Mouse (Mus musculus): ENCODE results near the gene Zfp867. TPM values are rescaled to one million over a fixed set of nuclear protein-coding genes. Genes with fewer than 3 reads are reported as not detected.

The Zfp867 gene
- polyA plus RNA-seq (2015; fragmentation: Nextera tagmentation; extraction: Ambion mirVana), result 7.3 and 7.4 TPM in 2 replicates

GRCm38 (mm10) chr11:59472326-59472677, at the start of gene Zfp867:
Gene Zfp867 (minus strand): TSS chr11:59472474.
- Histone ChIP-seq H3K4me2 (replicated peaks; ENCODE audit: low read depth, low read length) (peak within 1 kb of the TSS; percentile 73), H3K4me1 (ENCODE audit: insufficient read depth, low read depth, low read length) (peaks cover 5% of the 10 kb centered on the region; the same call in 1 of the 2 replicates), H3K27me3 (replicated peaks; ENCODE audit: insufficient read depth, low read length) (no peaks in the 10 kb centered on the region), H3K9me3 (ENCODE audit: low read length) (no peaks in the 10 kb centered on the region), H3K9ac (replicated peaks; ENCODE audit: low read depth) (peak within 1 kb of the TSS; percentile 84), H3K27ac (ENCODE audit: low read length) (peak within 1 kb of the TSS; percentile 76), H3K36me3 (ENCODE audit: insufficient read depth, low read length) (no peaks in the 10 kb centered on the region), H3K4me3 (ENCODE audit: low read depth, low read length) (peak within 1 kb of the TSS; percentile 69)
- TF ChIP-seq CTCF (IDR thresholded peaks at IDR 0.05), result no peak
- TF ChIP-seq EP300 (IDR thresholded peaks at IDR 0.05), result no peak
- DNase-seq (ENCODE audit: low spot score) (peak; percentile 95), ATAC-seq (peak; percentile 95)
- 0% methylated on average over 19 of the region's 19 CpGs for WGBS

- TF ChIP-seq EP300 (IDR thresholded peaks at IDR 0.05) (no peak), CTCF (IDR thresholded peaks at IDR 0.05) (no peak)
- DNase-seq (ENCODE audit: low spot score) (no peak), ATAC-seq (no peak)
- no peak overlapping the region for H3K4me3 ChIP-seq (ENCODE audit: low read depth, low read length)
- no peaks in the 10 kb centered on the region for H3K27me3 ChIP-seq (replicated peaks; ENCODE audit: insufficient read depth, low read length)
- no peak overlapping the region for H3K9ac ChIP-seq (replicated peaks; ENCODE audit: low read depth)
- H3K27ac ChIP-seq (ENCODE audit: low read length), result no peak overlapping the region
- H3K4me2 ChIP-seq (replicated peaks; ENCODE audit: low read depth, low read length), result no peak overlapping the region
- H3K9me3 ChIP-seq (ENCODE audit: low read length), result no peaks in the 10 kb centered on the region
- no peaks in the 10 kb centered on the region for H3K36me3 ChIP-seq (ENCODE audit: insufficient read depth, low read length)
- 61% methylated on average over 6 of the region's 6 CpGs for WGBS
- no peaks in the 10 kb centered on the region for H3K4me1 ChIP-seq (ENCODE audit: insufficient read depth, low read depth, low read length)
These were observed 47.6 kb upstream of the Zfp867 start for GRCm38 (mm10) chr11:59519741-59520495.

DNA sequence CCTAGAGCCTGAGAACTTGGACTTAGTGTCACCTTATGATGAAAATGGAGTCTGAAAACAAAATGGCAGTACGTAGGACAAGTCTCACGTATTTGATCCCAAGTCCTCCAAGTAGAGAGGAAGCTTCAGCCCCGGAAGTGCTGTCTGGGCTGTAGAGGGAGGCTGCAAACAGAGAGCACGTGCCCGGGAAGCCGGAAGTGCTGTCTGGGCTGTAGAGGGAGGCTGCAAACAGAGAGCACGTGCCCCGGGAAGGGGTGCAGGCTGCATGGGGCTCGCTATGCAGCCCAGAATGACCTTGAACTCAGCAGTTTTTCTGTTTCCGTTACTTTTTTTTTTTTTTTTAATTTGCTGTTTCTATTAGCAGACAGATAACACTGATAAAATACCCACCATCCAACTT, 46.0 kb upstream of the Zfp867 start:
- WGBS, result 22% methylated on average over 10 of the region's 10 CpGs
- no peak overlapping the region for H3K9ac ChIP-seq (replicated peaks; ENCODE audit: low read depth)
- no peaks in the 10 kb centered on the region for H3K36me3 ChIP-seq (ENCODE audit: insufficient read depth, low read length)
- H3K27ac ChIP-seq (ENCODE audit: low read length), result no peak overlapping the region
- no peaks in the 10 kb centered on the region for H3K9me3 ChIP-seq (ENCODE audit: low read length)
- no peaks in the 10 kb centered on the region for H3K4me1 ChIP-seq (ENCODE audit: insufficient read depth, low read depth, low read length)
- TF ChIP-seq EP300 (IDR thresholded peaks at IDR 0.05) (no peak), CTCF (IDR thresholded peaks at IDR 0.05) (no peak)
- DNase-seq (ENCODE audit: low spot score) (peak; percentile 42), ATAC-seq (peak; percentile 67)
- no peaks in the 10 kb centered on the region for H3K27me3 ChIP-seq (replicated peaks; ENCODE audit: insufficient read depth, low read length)
- H3K4me3 ChIP-seq (ENCODE audit: low read depth, low read length), result no peak overlapping the region
- H3K4me2 ChIP-seq (replicated peaks; ENCODE audit: low read depth, low read length), result no peak overlapping the region

DNA sequence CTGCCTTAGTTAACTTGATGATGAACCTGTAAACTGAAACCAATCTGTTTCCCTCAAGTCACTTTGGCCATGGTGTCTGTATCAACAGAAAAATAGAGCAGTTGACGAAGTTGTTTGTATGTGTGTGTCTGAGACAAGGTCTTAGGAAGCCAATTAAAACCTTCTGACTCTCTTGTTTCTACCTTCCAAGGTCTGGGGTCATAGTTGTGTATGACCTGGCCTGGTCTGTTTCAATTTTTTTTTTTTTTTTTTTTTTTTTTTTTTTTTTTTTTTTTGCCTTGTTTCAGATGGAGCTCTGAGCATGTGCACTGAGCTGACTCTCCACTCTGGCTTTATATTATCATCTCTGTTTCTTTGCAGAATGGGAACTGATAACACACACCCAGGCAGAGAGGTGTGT, 45.2 kb upstream of the Zfp867 start:
- ATAC-seq (no peak), DNase-seq (ENCODE audit: low spot score) (no peak)
- Histone ChIP-seq H3K27me3 (replicated peaks; ENCODE audit: insufficient read depth, low read length) (no peaks in the 10 kb centered on the region), H3K4me1 (ENCODE audit: insufficient read depth, low read depth, low read length) (no peaks in the 10 kb centered on the region), H3K9ac (replicated peaks; ENCODE audit: low read depth) (no peak overlapping the region), H3K36me3 (ENCODE audit: insufficient read depth, low read length) (no peaks in the 10 kb centered on the region), H3K4me2 (replicated peaks; ENCODE audit: low read depth, low read length) (no peak overlapping the region), H3K4me3 (ENCODE audit: low read depth, low read length) (no peak overlapping the region), H3K9me3 (ENCODE audit: low read length) (no peaks in the 10 kb centered on the region), H3K27ac (ENCODE audit: low read length) (no peak overlapping the region)
- no peak for TF ChIP-seq CTCF (IDR thresholded peaks at IDR 0.05)
- TF ChIP-seq EP300 (IDR thresholded peaks at IDR 0.05), result no peak
- 93% methylated on average over 1 of the region's 1 CpGs for WGBS

GRCm38 (mm10) chr11:59514789-59515188, 42.5 kb upstream of the Zfp867 start:
- H3K9ac ChIP-seq (replicated peaks; ENCODE audit: low read depth), result no peak overlapping the region
- ATAC-seq (no peak), DNase-seq (ENCODE audit: low spot score) (no peak)
- H3K27me3 ChIP-seq (replicated peaks; ENCODE audit: insufficient read depth, low read length), result no peaks in the 10 kb centered on the region
- TF ChIP-seq EP300 (IDR thresholded peaks at IDR 0.05) (no peak), CTCF (IDR thresholded peaks at IDR 0.05) (no peak)
- H3K4me1 ChIP-seq (ENCODE audit: insufficient read depth, low read depth, low read length), result no peaks in the 10 kb centered on the region
- no peaks in the 10 kb centered on the region for H3K9me3 ChIP-seq (ENCODE audit: low read length)
- H3K4me3 ChIP-seq (ENCODE audit: low read depth, low read length), result no peak overlapping the region
- H3K27ac ChIP-seq (ENCODE audit: low read length), result no peak overlapping the region
- no peak overlapping the region for H3K4me2 ChIP-seq (replicated peaks; ENCODE audit: low read depth, low read length)
- H3K36me3 ChIP-seq (ENCODE audit: insufficient read depth, low read length), result no peaks in the 10 kb centered on the region
- 37% methylated on average over 3 of the region's 3 CpGs for WGBS

GRCm38 (mm10) chr11:59514381-59514780, 42.1 kb upstream of the Zfp867 start:
- Histone ChIP-seq H3K9ac (replicated peaks; ENCODE audit: low read depth) (no peak overlapping the region), H3K27ac (ENCODE audit: low read length) (no peak overlapping the region)
- 51% methylated on average over 6 of the region's 6 CpGs for whole genome bisulfite sequencing

More at GRCm38 (mm10) chr11:59514381-59514780, 42.1 kb upstream of the Zfp867 start:
- Histone ChIP-seq H3K4me1 (ENCODE audit: insufficient read depth, low read depth, low read length) (no peaks in the 10 kb centered on the region), H3K4me2 (replicated peaks; ENCODE audit: low read depth, low read length) (no peak overlapping the region), H3K36me3 (ENCODE audit: insufficient read depth, low read length) (no peaks in the 10 kb centered on the region), H3K27me3 (replicated peaks; ENCODE audit: insufficient read depth, low read length) (no peaks in the 10 kb centered on the region), H3K4me3 (ENCODE audit: low read depth, low read length) (no peak overlapping the region), H3K9me3 (ENCODE audit: low read length) (no peaks in the 10 kb centered on the region)
- ATAC-seq, result no peak
- peak; percentile 17 for DNase-seq (ENCODE audit: low spot score)
- TF ChIP-seq CTCF (IDR thresholded peaks at IDR 0.05) (no peak), EP300 (IDR thresholded peaks at IDR 0.05) (no peak)

All from lung, postnatal 0 days (tissue).